Mouse (Mus musculus): ENCODE data around the gene Gm10337.

The Gm10337 gene

GRCm38 (mm10) chr15:102503447-102503846, at the start of gene Gm10337:
Gene Gm10337 (plus strand): TSS chr15:102503722.
- no peak for DNase-seq

- DNase-seq = peak in 1 of 2 experiments; percentile 17
Measured at GRCm38 (mm10) chr15:102455993-102456392, 47.5 kb upstream of the Gm10337 start.

- DNase-seq = no peak
Measured at GRCm38 (mm10) chr15:102458050-102458736, 45.3 kb upstream of the Gm10337 start.

GRCm38 (mm10) chr15:102458904-102459317, 44.6 kb upstream of the Gm10337 start, which contains the start of gene Prr13:
Gene Prr13 (plus strand): TSS chr15:102459028.
- DNase-seq = peak; percentile 94 to 99

GRCm38 (mm10) chr15:102459381-102459780, 44.1 kb upstream of the Gm10337 start:
- peak in 1 of 2 experiments; percentile 27 for DNase-seq

- DNase-seq = no peak
Measured at GRCm38 (mm10) chr15:102459847-102460246, 43.7 kb upstream of the Gm10337 start.

- no peak for DNase-seq
Measured at GRCm38 (mm10) chr15:102460409-102460808, 43.1 kb upstream of the Gm10337 start.

GRCm38 (mm10) chr15:102460971-102461370, 42.6 kb upstream of the Gm10337 start:
- DNase-seq = no peak

GRCm38 (mm10) chr15:102461430-102462075, 42.0 kb upstream of the Gm10337 start:
- no peak for DNase-seq

GRCm38 (mm10) chr15:102463666-102464065, 39.9 kb upstream of the Gm10337 start:
- DNase-seq = peak in 1 of 2 experiments; percentile 26

GRCm38 (mm10) chr15:102468675-102469370, 34.7 kb upstream of the Gm10337 start:
- no peak for DNase-seq

GRCm38 (mm10) chr15:102470183-102470604, 33.3 kb upstream of the Gm10337 start, which contains the start of gene Pcbp2:
Gene Pcbp2 (plus strand): TSS chr15:102470539.
- DNase-seq = peak; percentile 95 to 98

GRCm38 (mm10) chr15:102470605-102471294, 32.8 kb upstream of the Gm10337 start:
- peak; percentile 75 to 85 for DNase-seq

GRCm38 (mm10) chr15:102471295-102471645, 32.3 kb upstream of the Gm10337 start:
- DNase-seq = no peak

GRCm38 (mm10) chr15:102471727-102472126, 31.8 kb upstream of the Gm10337 start:
- DNase-seq = no peak

GRCm38 (mm10) chr15:102473246-102473645, 30.3 kb upstream of the Gm10337 start:
- peak in 1 of 2 experiments; percentile 32 for DNase-seq

GRCm38 (mm10) chr15:102474520-102474919, 29.0 kb upstream of the Gm10337 start:
- DNase-seq = no peak

GRCm38 (mm10) chr15:102483136-102483535, 20.4 kb upstream of the Gm10337 start:
- no peak for DNase-seq

GRCm38 (mm10) chr15:102485853-102486252, 17.7 kb upstream of the Gm10337 start:
- no peak for DNase-seq

GRCm38 (mm10) chr15:102487664-102488063, 15.9 kb upstream of the Gm10337 start:
- DNase-seq = no peak

- DNase-seq = no peak
Measured at GRCm38 (mm10) chr15:102498322-102498721, 5.2 kb upstream of the Gm10337 start.

- DNase-seq = no peak
Measured at GRCm38 (mm10) chr15:102499370-102499769, 4.2 kb upstream of the Gm10337 start.

- no peak for DNase-seq
Measured at GRCm38 (mm10) chr15:102499851-102500250, 3.7 kb upstream of the Gm10337 start.
